Mouse (Mus musculus): ENCODE measurements at regions not wholly inside any gene's neighbourhood (a gene's known extent, or its start where the extent isn't known, plus 50 kb on each side); places are given as distances from the start of the nearest gene placed in this dataset.

DNA sequence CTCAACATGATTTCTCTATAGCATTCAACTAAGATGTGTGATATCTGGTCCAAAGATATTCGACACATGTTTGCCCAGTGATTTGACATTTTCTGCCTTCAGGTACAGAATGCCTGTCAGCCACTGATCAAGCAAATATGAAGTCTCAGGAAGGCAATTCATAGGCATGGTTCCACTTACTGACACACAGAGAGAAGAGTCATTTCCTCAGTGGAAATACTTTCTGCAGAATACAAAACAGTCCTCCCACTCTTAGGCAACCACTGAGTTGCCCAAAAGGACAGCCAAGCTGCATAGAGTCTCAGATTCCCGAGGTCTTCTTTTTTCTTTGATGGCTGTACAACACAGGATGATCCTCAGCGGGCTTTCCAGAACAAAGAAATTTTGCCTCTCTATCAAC, 110.9 kb downstream of the Ndufa4 start:
- no peak for DNase-seq (ENCODE audit: low read depth, low spot score)

DNA sequence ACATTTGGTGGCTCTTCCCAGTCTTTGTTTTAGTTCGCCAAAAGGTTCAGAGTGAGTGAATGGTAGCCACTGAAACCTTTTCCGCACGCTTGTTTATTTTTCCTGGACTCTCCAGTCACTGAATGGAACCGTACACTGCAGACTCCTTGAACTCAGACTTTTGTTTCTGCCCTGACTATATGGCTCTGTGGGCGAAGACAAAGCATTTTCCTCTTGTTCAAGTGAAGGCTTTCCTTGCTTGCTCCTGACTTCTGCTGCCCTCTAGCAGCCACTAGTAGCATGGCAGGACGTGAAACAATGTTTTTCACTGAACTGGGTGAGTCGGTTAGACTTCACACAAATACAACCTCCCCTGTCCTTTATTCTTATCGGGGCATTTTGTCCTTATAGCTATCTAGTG, 113.9 kb downstream of the Ndufa4 start:
- DNase-seq (ENCODE audit: low read depth, low spot score): peak; percentile 43

- DNase-seq (ENCODE audit: low read depth, low spot score): no peak
Measured at GRCm38 (mm10) chr6:11792186-11792585, 115.1 kb downstream of the Ndufa4 start.

GRCm38 (mm10) chr6:11791056-11791455, 116.2 kb downstream of the Ndufa4 start:
- no peak for DNase-seq (ENCODE audit: low read depth, low spot score)

DNA sequence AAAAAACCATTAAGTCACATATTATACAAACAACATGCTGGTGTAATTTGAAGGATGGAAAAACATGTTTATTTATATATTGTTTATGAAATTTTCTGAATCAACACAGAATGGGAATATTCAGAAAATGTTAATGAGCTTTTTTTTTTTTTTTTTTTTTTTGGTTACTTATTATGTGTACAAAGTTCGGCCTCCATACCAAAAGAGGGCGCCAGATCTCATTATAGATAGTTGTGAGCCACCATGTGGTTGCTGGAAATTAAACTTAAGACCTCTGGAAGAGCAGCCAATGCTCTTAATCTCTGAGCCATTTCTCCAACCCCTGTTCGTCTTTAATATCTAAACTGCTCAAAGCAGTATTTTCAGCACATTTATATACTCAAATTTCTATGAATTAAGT, 133.3 kb downstream of the Ndufa4 start:
- no peak for DNase-seq (ENCODE audit: low read depth, low spot score)

GRCm38 (mm10) chr6:11762912-11763311, 144.4 kb downstream of the Ndufa4 start:
- DNase-seq (ENCODE audit: low read depth, low spot score): no peak

DNA sequence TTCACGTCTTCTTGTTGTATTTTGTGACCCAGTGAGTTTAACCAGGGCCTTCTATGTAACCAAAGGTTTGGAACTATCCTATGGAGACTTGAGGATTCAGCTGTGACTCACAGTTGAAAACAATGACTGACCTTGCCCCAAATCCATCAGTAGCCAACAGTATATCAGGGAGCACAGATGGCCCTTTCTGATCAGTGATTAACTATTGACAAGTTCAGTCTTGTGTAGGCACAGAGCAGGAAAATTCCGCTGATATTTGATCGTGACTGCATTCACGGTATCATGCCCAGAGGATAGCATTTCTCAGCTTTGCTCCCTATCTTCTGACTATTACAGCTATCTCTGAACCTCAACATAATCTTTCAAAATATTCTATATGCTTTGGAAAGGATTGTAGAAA, 169.6 kb downstream of the Ndufa4 start:
- no peak for DNase-seq (ENCODE audit: low read depth, low spot score)

DNA sequence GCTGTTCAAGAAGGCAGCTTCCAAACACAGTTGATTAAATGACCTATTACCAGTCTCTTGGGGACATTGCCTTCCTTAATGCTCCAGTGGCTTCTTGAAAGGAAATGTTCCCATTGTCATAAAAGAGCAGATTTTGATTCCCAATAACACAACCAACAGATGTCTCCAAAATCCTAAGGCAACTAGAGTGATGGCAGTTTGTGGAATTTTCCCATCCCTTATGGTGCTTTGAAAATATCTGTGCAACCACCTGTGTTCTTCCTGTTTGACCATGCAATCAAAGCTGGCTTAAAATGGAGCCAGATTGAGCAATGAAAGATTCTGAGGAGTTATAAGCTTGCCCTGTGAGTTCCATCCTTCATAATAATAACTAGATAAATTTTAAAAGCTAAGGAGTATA, 176.2 kb downstream of the Ndufa4 start:
- DNase-seq (ENCODE audit: low read depth, low spot score): no peak

GRCm38 (mm10) chr6:11730667-11731066, 176.6 kb downstream of the Ndufa4 start:
- no peak for DNase-seq (ENCODE audit: low read depth, low spot score)

- DNase-seq (ENCODE audit: low read depth, low spot score): no peak
Measured at GRCm38 (mm10) chr6:11727806-11728205, 179.5 kb downstream of the Ndufa4 start.

GRCm38 (mm10) chr6:11727370-11727769, 179.9 kb downstream of the Ndufa4 start:
- no peak for DNase-seq (ENCODE audit: low read depth, low spot score)

DNA sequence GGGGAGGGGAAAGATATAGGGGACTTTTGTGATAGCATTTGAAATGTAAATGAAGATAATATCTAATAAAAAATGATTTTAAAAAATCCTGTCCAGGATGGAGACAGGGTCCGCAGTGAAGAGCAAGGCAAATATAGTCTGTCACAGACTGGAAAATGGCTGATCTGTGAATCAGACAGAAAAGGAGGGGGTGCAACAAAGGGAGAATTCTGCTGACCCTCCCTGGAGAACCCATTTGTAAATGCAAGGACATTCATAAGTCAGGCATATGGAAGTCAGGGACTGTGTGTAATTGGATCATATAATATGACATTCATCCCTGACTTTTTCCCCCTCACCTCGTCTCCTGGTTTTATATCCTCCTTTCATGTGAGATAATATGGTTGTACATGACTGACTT, 183.8 kb downstream of the Ndufa4 start:
- DNase-seq (ENCODE audit: low read depth, low spot score): no peak

- no peak for DNase-seq (ENCODE audit: low read depth, low spot score)
Measured at GRCm38 (mm10) chr6:11720274-11720673, 187.0 kb downstream of the Ndufa4 start.

GRCm38 (mm10) chr6:11710581-11710980, 196.7 kb downstream of the Ndufa4 start:
- DNase-seq (ENCODE audit: low read depth, low spot score): no peak

DNA sequence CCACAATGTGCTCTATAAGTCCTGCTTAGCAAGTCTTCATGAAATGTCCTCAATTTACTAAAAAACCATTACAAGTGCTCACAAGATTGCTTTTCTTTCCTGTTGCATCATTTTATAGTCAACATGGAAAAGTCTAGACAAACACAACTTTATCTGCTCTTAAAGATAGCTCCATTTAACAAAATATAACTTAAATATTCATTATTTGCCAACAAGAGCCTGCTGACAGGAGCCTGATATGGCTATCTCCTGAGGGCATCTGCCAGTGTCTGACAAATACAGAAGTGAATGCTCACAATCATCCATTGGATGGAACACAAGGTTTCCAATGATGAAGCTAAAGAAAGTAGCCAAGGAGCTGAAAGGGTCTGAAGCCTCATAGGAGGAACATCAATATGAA, 197.8 kb downstream of the Ndufa4 start:
- no peak for DNase-seq (ENCODE audit: low read depth, low spot score)

Data from forelimb bud, embryonic 11.5 days (tissue).